Mouse (Mus musculus) layer of hippocampus, adult 18-20 months (tissue): Measurements from ENCODE around the gene 1700017B05Rik. TPM values are rescaled to one million over a fixed set of nuclear protein-coding genes. Genes with fewer than 3 reads are reported as not detected.
"Not testable (repeated sequence)": the region's sequence is repeated elsewhere in the genome, so short reads cannot be mapped to it uniquely, and the experiment has no call there.

Experiments
- DNase-seq, 2 experiments: peaks; one replicate each; pipeline ENCODE4 v3.0.0; 2022; ENCODE audit warnings: low spot score in 2 of 2
- total RNA-seq, 2 experiments: library from RNA; stranded (reverse); gene quantifications; 2 replicates each; pipeline ENCODE4 v1.2.3; 2021

1700017B05Rik gene
- total RNA-seq, 2 experiments from 2014 or later = 30.6 to 32.1 TPM

- no peak for DNase-seq
Observed at GRCm38 (mm10) chr9:57223341-57223740, 39.1 kb downstream of the 1700017B05Rik start.

GRCm38 (mm10) chr9:57220356-57220755 is 42.1 kb downstream of the 1700017B05Rik start:
- peak; percentile 9 to 38 for DNase-seq

GRCm38 (mm10) chr9:57219511-57219910 is 42.9 kb downstream of the 1700017B05Rik start:
- DNase-seq = no peak

GRCm38 (mm10) chr9:57218776-57219175 is 43.6 kb downstream of the 1700017B05Rik start:
- DNase-seq = no peak

- no peak for DNase-seq
Observed at GRCm38 (mm10) chr9:57217220-57217619, 45.2 kb downstream of the 1700017B05Rik start.

GRCm38 (mm10) chr9:57214500-57214899 is 47.9 kb downstream of the 1700017B05Rik start:
- no peak for DNase-seq

- no peak for DNase-seq
Observed at GRCm38 (mm10) chr9:57212448-57213222, 49.8 kb downstream of the 1700017B05Rik start.

- peak in 1 of 2 experiments; percentile 69 for DNase-seq
Observed at GRCm38 (mm10) chr9:57209316-57209715, 53.1 kb downstream of the 1700017B05Rik start.

GRCm38 (mm10) chr9:57206896-57207295 is 55.5 kb downstream of the 1700017B05Rik start:
- DNase-seq = no peak

- DNase-seq = not testable (repeated sequence)
Observed at GRCm38 (mm10) chr9:57203571-57203970, 58.8 kb downstream of the 1700017B05Rik start.

Other genes with a start within 250 kb of the 1700017B05Rik start
- 10 to 100 TPM; 30.8 to 41.1 TPM for gene Sin3a, start 190.6 kb downstream of the 1700017B05Rik start, total RNA-seq
- gene Man2c1, start 131.9 kb downstream of the 1700017B05Rik start, total RNA-seq = 100 to 1,000 TPM; 127 to 155 TPM
- 1 to 10 TPM; 6.4 to 7.8 TPM for gene Neil1, start 114.3 kb downstream of the 1700017B05Rik start, total RNA-seq
- gene Commd4, start 104.3 kb downstream of the 1700017B05Rik start, total RNA-seq = 10 to 100 TPM; 83.8 to 84.6 TPM
- gene Trcg1, start 26.1 kb downstream of the 1700017B05Rik start, total RNA-seq = not detected
- 10 to 100 TPM; 16.8 to 17.3 TPM for gene Ppcdc, start 177.5 kb upstream of the 1700017B05Rik start, total RNA-seq
- 100 to 1,000 TPM; 381 to 382 TPM for gene Scamp5, start 205.4 kb upstream of the 1700017B05Rik start, total RNA-seq
- gene Rpp25, start 241.4 kb upstream of the 1700017B05Rik start, total RNA-seq = 10 to 100 TPM; 12.8 to 13.3 TPM